Mouse (Mus musculus) stomach, postnatal 0 days (tissue): ENCODE results near the gene Nrf1.

ENCODE experiments used
- CTCF ChIP-seq: IDR thresholded peaks from 2 replicates; pipeline ENCODE4 v1.5.1; 2016; ENCODE audit warnings: antibody characterized with exemption, low read depth, mild to moderate bottlenecking, moderate library complexity
- EP300 ChIP-seq: optimal IDR thresholded peaks from 2 replicates; pipeline ENCODE3; 2016; ENCODE audit warnings: antibody characterized with exemption

GRCm38 (mm10) chr6:30173551-30174460, 126.0 kb downstream of the Nrf1 start:
- TF ChIP-seq CTCF (no peak), EP300 (no peak)
